Mouse (Mus musculus): Measurements from ENCODE around the gene Chil5. TPM values are rescaled to one million over a fixed set of nuclear protein-coding genes. Genes with fewer than 3 reads are reported as not detected.
"Not testable (repeated sequence)": the region's sequence is repeated elsewhere in the genome, so short reads cannot be mapped to it uniquely, and the experiment has no call there.

Gene Chil5
- 0.16 TPM in 1 of 2 replicates, not detected in the other for polyA plus RNA-seq (2015; fragmentation: Nextera tagmentation; extraction: Ambion mirVana)

GRCm38 (mm10) chr3:106032781-106033180, at the start of gene Chil5:
TSS of gene Chil5 (minus strand) at chr3:106032814.
- H3K36me3 ChIP-seq = no peaks in the 10 kb centered on the region
- 71% methylated on average over 1 of the region's 1 CpGs for WGBS
- no peak for ATAC-seq (ENCODE audit: insufficient number of reproducible peaks, low FRiP score, low TSS enrichment, low read depth)
- H3K4me2 ChIP-seq (replicated peaks) = no peak within 1 kb of the TSS
- H3K27ac ChIP-seq (replicated peaks) = no peak within 1 kb of the TSS
- H3K9me3 ChIP-seq (replicated peaks) = no peaks in the 10 kb centered on the region
- H3K4me1 ChIP-seq = no peaks in the 10 kb centered on the region
- H3K4me3 ChIP-seq (replicated peaks) = no peak within 1 kb of the TSS
- H3K27me3 ChIP-seq = no peaks in the 10 kb centered on the region
- no peak within 1 kb of the TSS for H3K9ac ChIP-seq

GRCm38 (mm10) chr3:106074824-106075223, 42.2 kb upstream of the Chil5 start:
- Histone ChIP-seq H3K27me3 (no peaks in the 10 kb centered on the region), H3K9me3 (replicated peaks) (no peaks in the 10 kb centered on the region), H3K4me1 (no peaks in the 10 kb centered on the region), H3K4me2 (replicated peaks) (no peak overlapping the region), H3K36me3 (no peaks in the 10 kb centered on the region), H3K4me3 (replicated peaks) (no peak overlapping the region), H3K9ac (no peak overlapping the region), H3K27ac (replicated peaks) (no peak overlapping the region)
- WGBS = 65% methylated on average over 1 of the region's 1 CpGs
- ATAC-seq (ENCODE audit: insufficient number of reproducible peaks, low FRiP score, low TSS enrichment, low read depth) = no peak

- Histone ChIP-seq H3K27ac (replicated peaks) (no peak overlapping the region), H3K4me3 (replicated peaks) (no peak overlapping the region), H3K4me1 (no peaks in the 10 kb centered on the region), H3K4me2 (replicated peaks) (no peak overlapping the region), H3K27me3 (no peaks in the 10 kb centered on the region), H3K9ac (no peak overlapping the region), H3K9me3 (replicated peaks) (no peaks in the 10 kb centered on the region), H3K36me3 (no peaks in the 10 kb centered on the region)
- WGBS = 87% methylated on average over 2 of the region's 2 CpGs
- no peak for ATAC-seq (ENCODE audit: insufficient number of reproducible peaks, low FRiP score, low TSS enrichment, low read depth)
These were observed 38.4 kb upstream of the Chil5 start for GRCm38 (mm10) chr3:106070994-106071393.

GRCm38 (mm10) chr3:106067707-106068106, 35.1 kb upstream of the Chil5 start:
- not testable (repeated sequence) for H3K4me3 ChIP-seq (replicated peaks); H3K4me1 ChIP-seq; H3K9me3 ChIP-seq (replicated peaks); H3K27ac ChIP-seq (replicated peaks); H3K27me3 ChIP-seq; H3K4me2 ChIP-seq (replicated peaks); H3K36me3 ChIP-seq; H3K9ac ChIP-seq; ATAC-seq (ENCODE audit: insufficient number of reproducible peaks, low FRiP score, low TSS enrichment, low read depth)
- 36% methylated on average over 5 of the region's 5 CpGs for WGBS

- WGBS = 82% methylated on average over 3 of the region's 3 CpGs
- Histone ChIP-seq H3K9me3 (replicated peaks) (no peaks in the 10 kb centered on the region), H3K36me3 (no peaks in the 10 kb centered on the region), H3K27ac (replicated peaks) (no peak overlapping the region), H3K4me3 (replicated peaks) (no peak overlapping the region), H3K27me3 (no peaks in the 10 kb centered on the region), H3K9ac (no peak overlapping the region), H3K4me1 (no peaks in the 10 kb centered on the region), H3K4me2 (replicated peaks) (no peak overlapping the region)
- ATAC-seq (ENCODE audit: insufficient number of reproducible peaks, low FRiP score, low TSS enrichment, low read depth) = no peak
These were observed 25.4 kb upstream of the Chil5 start for GRCm38 (mm10) chr3:106057966-106058365.

- Histone ChIP-seq H3K36me3 (no peaks in the 10 kb centered on the region), H3K4me2 (replicated peaks) (no peak overlapping the region), H3K27me3 (no peaks in the 10 kb centered on the region), H3K4me3 (replicated peaks) (no peak overlapping the region), H3K9ac (no peak overlapping the region), H3K27ac (replicated peaks) (no peak overlapping the region), H3K9me3 (replicated peaks) (no peaks in the 10 kb centered on the region), H3K4me1 (no peaks in the 10 kb centered on the region)
- no peak for ATAC-seq (ENCODE audit: insufficient number of reproducible peaks, low FRiP score, low TSS enrichment, low read depth)
- WGBS = 74% methylated on average over 18 of the region's 18 CpGs
These were observed 19.3 kb upstream of the Chil5 start for GRCm38 (mm10) chr3:106051896-106052295.

- 88% methylated on average over 2 of the region's 2 CpGs for WGBS
- ATAC-seq (ENCODE audit: insufficient number of reproducible peaks, low FRiP score, low TSS enrichment, low read depth) = no peak
- no peaks in the 10 kb centered on the region for H3K9me3 ChIP-seq (replicated peaks)
- no peaks in the 10 kb centered on the region for H3K36me3 ChIP-seq
- H3K27ac ChIP-seq (replicated peaks) = no peak overlapping the region
- no peak overlapping the region for H3K9ac ChIP-seq
- H3K4me1 ChIP-seq = no peaks in the 10 kb centered on the region
- H3K4me2 ChIP-seq (replicated peaks) = no peak overlapping the region
- H3K27me3 ChIP-seq = no peaks in the 10 kb centered on the region
- H3K4me3 ChIP-seq (replicated peaks) = no peak overlapping the region
These were observed 7.7 kb upstream of the Chil5 start for GRCm38 (mm10) chr3:106040306-106040705.

- no peaks in the 10 kb centered on the region for H3K4me1 ChIP-seq
- H3K4me3 ChIP-seq (replicated peaks) = no peak overlapping the region
- H3K27ac ChIP-seq (replicated peaks) = no peak overlapping the region
- H3K4me2 ChIP-seq (replicated peaks) = no peak overlapping the region
- H3K27me3 ChIP-seq = no peaks in the 10 kb centered on the region
- H3K9me3 ChIP-seq (replicated peaks) = no peaks in the 10 kb centered on the region
- H3K36me3 ChIP-seq = no peaks in the 10 kb centered on the region
- WGBS = 86% methylated on average over 2 of the region's 2 CpGs
- no peak for ATAC-seq (ENCODE audit: insufficient number of reproducible peaks, low FRiP score, low TSS enrichment, low read depth)
- no peak overlapping the region for H3K9ac ChIP-seq
These were observed 8.5 kb downstream of the Chil5 start for GRCm38 (mm10) chr3:106024135-106024534.

GRCm38 (mm10) chr3:106021840-106022239, 10.8 kb downstream of the Chil5 start:
- Histone ChIP-seq H3K4me2 (replicated peaks) (no peak overlapping the region), H3K9ac (no peak overlapping the region), H3K4me1 (no peaks in the 10 kb centered on the region), H3K27me3 (no peaks in the 10 kb centered on the region), H3K36me3 (no peaks in the 10 kb centered on the region), H3K4me3 (replicated peaks) (no peak overlapping the region), H3K27ac (replicated peaks) (no peak overlapping the region), H3K9me3 (replicated peaks) (no peaks in the 10 kb centered on the region)
- no peak for ATAC-seq (ENCODE audit: insufficient number of reproducible peaks, low FRiP score, low TSS enrichment, low read depth)

- Histone ChIP-seq H3K9ac (no peak within 1 kb of the TSS), H3K27me3 (no peaks in the 10 kb centered on the region), H3K9me3 (replicated peaks) (no peaks in the 10 kb centered on the region), H3K27ac (replicated peaks) (no peak within 1 kb of the TSS), H3K4me3 (replicated peaks) (no peak within 1 kb of the TSS), H3K4me2 (replicated peaks) (no peak within 1 kb of the TSS), H3K4me1 (no peaks in the 10 kb centered on the region), H3K36me3 (no peaks in the 10 kb centered on the region)
- no peak for ATAC-seq (ENCODE audit: insufficient number of reproducible peaks, low FRiP score, low TSS enrichment, low read depth)
- WGBS = 83% methylated on average over 2 of the region's 2 CpGs
These were observed 18.1 kb downstream of the Chil5 start, which contains the start of gene Pifo for GRCm38 (mm10) chr3:106014546-106014945. TSS of gene Pifo (minus strand) at chr3:106014646.

GRCm38 (mm10) chr3:106003360-106003759, 29.3 kb downstream of the Chil5 start:
- 59% methylated on average over 10 of the region's 10 CpGs for WGBS
- not testable (repeated sequence) for H3K27ac ChIP-seq (replicated peaks); ATAC-seq (ENCODE audit: insufficient number of reproducible peaks, low FRiP score, low TSS enrichment, low read depth)

More at GRCm38 (mm10) chr3:106003360-106003759, 29.3 kb downstream of the Chil5 start:
- H3K9ac ChIP-seq; H3K27me3 ChIP-seq; H3K9me3 ChIP-seq (replicated peaks); H3K4me1 ChIP-seq; H3K4me2 ChIP-seq (replicated peaks); H3K36me3 ChIP-seq; H3K4me3 ChIP-seq (replicated peaks): not testable (repeated sequence)
